Mouse (Mus musculus) spleen, adult 2 months (tissue): ENCODE measurements around the gene Ndufb6. TPM values are rescaled to one million over a fixed set of nuclear protein-coding genes. Genes with fewer than 3 reads are reported as not detected.

Experiments used
- DNase-seq, 2 experiments: peaks; one replicate each; pipeline versions ENCODE4 v3.0.0 to v3.0.0-alpha.2; 2012 to 2021; ENCODE audit warnings: low spot score in 2 of 2, low read depth in 1 of 2
- H3K27ac ChIP-seq: fragments of 200-500 bp; 2 replicates; pipeline ENCODE4 v1.5.1; 2012; ENCODE audit warnings: low read length, inconsistent platforms; ENCODE audit not compliant: insufficient read depth
- H3K27me3 ChIP-seq: fragments of 200-500 bp; 2 replicates; pipeline ENCODE4 v1.6.1; 2012; ENCODE audit warnings: mild to moderate bottlenecking, moderate library complexity, low read length, inconsistent platforms; ENCODE audit not compliant: control insufficient read depth, insufficient read depth
- H3K36me3 ChIP-seq: fragments of 200-500 bp; 2 replicates; pipeline ENCODE4 v1.6.1; 2012; ENCODE audit warnings: mild to moderate bottlenecking, low read length, inconsistent platforms; ENCODE audit not compliant: control insufficient read depth, insufficient read depth
- H3K4me1 ChIP-seq: fragments of 200-500 bp; 2 replicates; pipeline ENCODE4 v1.6.1; 2011; ENCODE audit warnings: inconsistent platforms; ENCODE audit not compliant: control insufficient read depth, insufficient read depth, insufficient read length
- H3K4me3 ChIP-seq: fragments of 200-500 bp; 2 replicates; pipeline ENCODE4 v1.5.1; 2011; ENCODE audit warnings: mild to moderate bottlenecking, inconsistent platforms; ENCODE audit not compliant: insufficient read depth, insufficient read length; ENCODE audit errors: extremely low read depth
- CTCF ChIP-seq: fragments of 200-500 bp; IDR thresholded peaks from 2 replicates; pipeline ENCODE4 v1.5.1; 2011; ENCODE audit warnings: mild to moderate bottlenecking, inconsistent platforms; ENCODE audit not compliant: insufficient read depth, insufficient read length, insufficient replicate concordance; ENCODE audit errors: extremely low read depth
- POLR2A ChIP-seq: fragments of 200-500 bp; IDR thresholded peaks from 2 replicates; pipeline ENCODE4 v1.6.1; 2011; ENCODE audit warnings: low read depth, low read length, inconsistent platforms
- WGBS: fragments of 180-500 bp; shearing (Covaris S2); methylation state at CpG from one replicate; pipeline ENCODE4 v1.1.7; 2018; 5-methylcytosine and 5-hydroxymethylcytosine counted together
- polyA plus RNA-seq: library from polyadenylated mRNA; depleted of rRNA; stranded (reverse); fragments of >200 nt; gene quantifications from 2 replicates; pipeline ENCODE4 v1.2.3, GENCODE M21; 2012

Gene Ndufb6
- polyA plus RNA-seq, 1 experiment: 27.5 TPM

GRCm38 (mm10) chr4:40264321-40264720 lies 14.9 kb downstream of the Ndufb6 start:
- TF ChIP-seq POLR2A (no peak), CTCF (no peak)
- Histone ChIP-seq H3K4me1 (peaks cover 6% of the 10 kb centered on the region; the same call in 1 of the 2 replicates), H3K27ac (no peak overlapping the region), H3K36me3 (peaks cover 23% of the 10 kb centered on the region), H3K27me3 (no peaks in the 10 kb centered on the region), H3K4me3 (no peak overlapping the region)
- 86% methylated on average over 1 of the region's 1 CpGs for WGBS
- DNase-seq: no peak

GRCm38 (mm10) chr4:40254385-40255103 lies 24.7 kb downstream of the Ndufb6 start:
- no peak overlapping the region for H3K27ac ChIP-seq
- H3K27me3 ChIP-seq: no peaks in the 10 kb centered on the region
- no peak for DNase-seq
- H3K4me3 ChIP-seq: no peak overlapping the region
- H3K36me3 ChIP-seq: peaks cover 1% of the 10 kb centered on the region; the same call in 1 of the 2 replicates
- 88% methylated on average over 8 of the region's 8 CpGs for WGBS
- TF ChIP-seq CTCF (no peak), POLR2A (no peak)
- H3K4me1 ChIP-seq: no peaks in the 10 kb centered on the region

- Histone ChIP-seq H3K27me3 (no peaks in the 10 kb centered on the region), H3K4me3 (no peak overlapping the region), H3K4me1 (no peaks in the 10 kb centered on the region), H3K36me3 (no peaks in the 10 kb centered on the region), H3K27ac (no peak overlapping the region)
- TF ChIP-seq POLR2A (no peak), CTCF (no peak)
- no peak for DNase-seq
- 89% methylated on average over 2 of the region's 2 CpGs for WGBS
Measured at GRCm38 (mm10) chr4:40253766-40254165, 25.5 kb downstream of the Ndufb6 start.

- 71% methylated on average over 5 of the region's 5 CpGs for WGBS
- H3K27me3 ChIP-seq: no peaks in the 10 kb centered on the region
- no peaks in the 10 kb centered on the region for H3K4me1 ChIP-seq
- TF ChIP-seq POLR2A (no peak), CTCF (no peak)
- no peak overlapping the region for H3K4me3 ChIP-seq
- H3K27ac ChIP-seq: no peak overlapping the region
- no peak for DNase-seq
- H3K36me3 ChIP-seq: no peaks in the 10 kb centered on the region
Measured at GRCm38 (mm10) chr4:40250984-40251383, 28.2 kb downstream of the Ndufb6 start.

GRCm38 (mm10) chr4:40244035-40244434 lies 35.2 kb downstream of the Ndufb6 start:
- peaks cover 6% of the 10 kb centered on the region; the same call in 1 of the 2 replicates for H3K4me1 ChIP-seq
- no peak overlapping the region for H3K27ac ChIP-seq
- 10% methylated on average over 8 of the region's 8 CpGs for WGBS
- DNase-seq: peak; percentile 47 to 55
- no peak for TF ChIP-seq CTCF
- TF ChIP-seq POLR2A: no peak
- no peaks in the 10 kb centered on the region for H3K36me3 ChIP-seq
- no peak overlapping the region for H3K4me3 ChIP-seq
- H3K27me3 ChIP-seq: no peaks in the 10 kb centered on the region

- no peak for DNase-seq
- H3K27me3 ChIP-seq: no peaks in the 10 kb centered on the region
- no peak for TF ChIP-seq POLR2A
- TF ChIP-seq CTCF: no peak
- no peak overlapping the region for H3K27ac ChIP-seq
- WGBS: 94% methylated on average over 4 of the region's 4 CpGs
- H3K4me3 ChIP-seq: no peak overlapping the region
- peaks cover 9% of the 10 kb centered on the region; the same call in 1 of the 2 replicates for H3K4me1 ChIP-seq
- no peaks in the 10 kb centered on the region for H3K36me3 ChIP-seq
Measured at GRCm38 (mm10) chr4:40243006-40243405, 36.2 kb downstream of the Ndufb6 start.

- Histone ChIP-seq H3K4me1 (peaks cover 11% of the 10 kb centered on the region; the same call in 1 of the 2 replicates), H3K27me3 (no peaks in the 10 kb centered on the region), H3K27ac (no peak overlapping the region), H3K36me3 (no peaks in the 10 kb centered on the region), H3K4me3 (no peak overlapping the region)
- no peak for TF ChIP-seq CTCF
- TF ChIP-seq POLR2A: no peak
- WGBS: 62% methylated on average over 6 of the region's 6 CpGs
- no peak for DNase-seq
Measured at GRCm38 (mm10) chr4:40241928-40242327, 37.3 kb downstream of the Ndufb6 start.
